Mouse (Mus musculus) adrenal gland, postnatal 25 days (tissue): ENCODE data around the gene Zc3h6. TPM values are rescaled to one million over a fixed set of nuclear protein-coding genes. Genes with fewer than 3 reads are reported as not detected.
A peak's percentile ranks its signal among the peaks of the same experiment; 100 is the strongest.

Source experiments
- DNase-seq: peaks from one replicate; pipeline ENCODE4 v3.0.0; 2021; ENCODE audit warnings: mixed read lengths
- microRNA-seq, 2 experiments: library from miRNA; unstranded; fragments of <30 nt; microRNA quantifications; one replicate each; pipeline ENCODE4 v1.2.0; 2021
- total RNA-seq: library from RNA; stranded (reverse); gene quantifications from 2 replicates; pipeline ENCODE4 v1.2.3, GENCODE M21; 2021

Zc3h6 gene
- total RNA-seq, 1 experiment from 2014 or later, result 9.9 TPM

DNA sequence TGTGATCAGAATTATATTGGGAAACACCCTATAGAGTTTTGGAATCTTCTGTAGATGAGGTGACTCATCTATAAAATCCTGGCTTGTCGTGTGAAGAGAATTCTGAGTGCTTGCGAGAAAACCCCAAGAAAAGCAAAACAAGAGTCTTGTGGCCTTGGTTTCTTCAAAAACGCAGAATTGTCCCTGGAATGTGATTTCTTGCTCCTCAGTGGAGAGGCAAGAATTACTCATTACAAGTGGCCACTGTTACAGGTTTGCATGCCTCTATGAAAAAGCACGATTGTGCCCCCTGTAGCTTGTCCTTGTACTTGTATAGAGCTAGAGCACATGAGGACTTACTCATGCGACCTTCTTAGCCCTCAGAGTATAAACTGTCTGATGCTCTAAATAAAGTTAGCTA lies 68.2 kb downstream of the Zc3h6 start:
- DNase-seq, result no peak

DNA sequence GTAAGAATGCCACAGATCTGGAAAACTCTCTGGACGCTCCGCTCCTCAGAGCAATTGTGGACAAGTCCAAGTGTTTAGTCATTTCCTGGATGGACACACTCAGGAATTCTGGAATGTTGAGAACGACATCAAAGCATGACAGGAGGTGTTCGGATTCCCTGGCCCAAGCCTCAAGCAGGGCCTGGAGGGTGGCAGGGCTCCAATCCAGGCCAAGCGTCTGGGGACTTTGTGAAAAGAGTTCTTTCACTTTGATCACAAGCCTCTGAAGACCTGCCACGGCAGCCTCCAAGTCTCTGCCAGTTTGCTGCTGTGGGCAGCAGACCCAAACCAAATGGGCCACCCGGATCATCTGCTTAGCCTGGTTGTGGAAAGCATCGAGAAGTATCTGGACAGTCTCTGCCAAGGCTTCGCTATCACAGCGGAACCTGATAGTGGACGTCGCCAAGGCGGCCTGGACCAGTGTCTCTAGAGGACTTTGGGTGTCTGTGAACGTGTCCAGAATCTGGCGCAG lies 71.3 kb downstream of the Zc3h6 start:
- peak; percentile 31 for DNase-seq

DNA sequence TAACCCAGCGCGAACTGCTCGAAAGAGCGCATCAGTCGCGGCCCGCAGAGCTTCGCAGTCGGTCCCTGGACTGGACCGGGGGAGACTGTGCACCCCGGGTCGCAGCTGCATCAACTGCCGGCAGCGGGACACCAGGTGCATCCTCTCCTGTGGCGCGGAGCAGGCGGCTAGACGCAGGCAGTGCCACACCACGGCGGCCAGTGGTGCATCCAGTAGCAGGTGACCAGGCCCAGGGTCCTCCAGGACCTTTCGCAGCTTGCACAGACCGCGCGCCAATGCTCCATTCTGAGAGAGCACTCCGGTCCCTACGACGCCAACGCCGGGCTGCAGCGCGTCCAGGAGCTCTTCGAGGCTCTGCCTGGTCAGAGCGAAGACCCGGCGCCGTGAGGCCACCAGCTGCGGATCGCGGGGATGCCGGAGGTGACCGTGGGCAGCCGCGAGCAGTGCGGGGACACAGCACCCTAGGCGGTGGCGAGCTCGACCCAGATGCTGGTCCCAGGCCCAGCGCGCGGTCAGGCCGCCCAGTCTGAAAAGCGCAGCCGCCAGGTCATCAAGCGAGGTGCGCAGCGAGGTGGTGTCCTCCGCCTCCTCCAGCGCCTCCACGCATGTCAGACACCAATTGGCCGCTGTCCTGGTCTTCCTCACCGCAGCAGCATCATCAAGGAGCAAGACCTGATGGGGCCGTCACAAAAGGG lies 71.9 kb downstream of the Zc3h6 start:
- peak; percentile 24 for DNase-seq

DNA sequence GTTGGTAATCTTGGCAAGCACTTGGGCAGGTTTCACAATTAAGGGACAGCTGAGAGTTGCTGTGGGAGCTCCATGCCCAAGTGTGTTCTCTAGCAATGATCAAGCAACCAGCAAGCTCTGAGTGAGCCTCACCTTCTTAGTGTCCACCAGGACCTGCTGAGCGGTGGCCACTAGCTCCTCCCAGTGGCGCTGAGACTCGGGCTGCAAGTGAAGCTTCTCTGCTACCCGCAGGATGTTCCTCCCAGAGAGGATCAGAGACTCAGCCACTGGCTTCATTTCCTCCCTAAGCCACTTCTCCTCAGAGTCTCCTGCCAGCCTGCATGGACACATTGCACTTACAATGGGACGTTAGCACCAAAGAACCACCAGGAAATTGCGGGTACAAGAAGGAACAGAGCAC lies 73.4 kb downstream of the Zc3h6 start:
- peak; percentile 10 for DNase-seq

DNA sequence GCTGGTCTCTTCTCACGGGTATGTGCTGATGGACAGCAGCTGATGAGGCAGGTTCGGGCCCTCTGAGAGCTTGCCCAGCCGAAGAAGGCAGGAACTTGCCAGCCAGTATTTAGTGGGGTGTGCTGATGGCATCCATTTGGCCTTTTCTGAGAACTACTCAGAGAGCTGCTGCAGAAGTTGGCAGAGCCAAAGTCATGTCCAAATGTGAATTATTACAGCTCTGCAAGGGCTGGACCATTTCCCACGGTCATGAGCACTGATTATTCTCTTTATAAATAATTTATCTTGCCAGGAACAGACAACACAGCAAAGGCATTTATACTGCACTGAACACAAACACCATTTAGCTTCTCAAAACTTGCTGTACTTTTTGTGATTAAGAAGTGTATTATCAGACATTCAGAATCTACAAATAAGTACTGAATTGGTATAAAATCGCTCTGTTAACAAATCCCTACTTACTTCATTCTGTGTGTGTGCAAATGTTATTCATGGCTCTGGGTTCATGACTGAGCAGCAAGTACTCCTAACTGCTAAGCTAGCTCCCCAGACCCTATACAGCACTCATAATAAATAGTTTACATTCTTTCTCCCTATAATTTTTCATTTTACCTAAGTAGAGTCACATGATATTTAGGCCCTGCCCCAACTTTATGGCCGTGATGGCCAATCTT lies 79.1 kb downstream of the Zc3h6 start:
- DNase-seq, result peak; percentile 56

DNA sequence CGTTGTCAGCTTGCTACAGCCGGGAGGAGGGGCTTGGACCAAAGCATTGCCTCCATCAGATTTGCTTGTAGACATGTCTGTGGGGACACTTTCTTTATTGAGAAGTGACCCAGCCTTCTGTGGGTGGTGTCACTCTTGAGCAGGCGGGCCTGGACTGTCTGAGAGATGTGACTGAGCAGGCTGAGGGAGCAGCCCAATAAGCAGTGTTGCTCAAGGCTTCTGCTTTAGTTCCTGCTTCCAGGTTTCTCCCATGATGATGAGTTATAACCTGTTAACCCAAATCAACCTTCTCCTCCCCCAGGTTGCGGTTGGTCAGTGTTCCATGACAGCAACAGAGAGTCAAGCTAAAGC lies 79.6 kb downstream of the Zc3h6 start:
- peak; percentile 8 for DNase-seq

DNA sequence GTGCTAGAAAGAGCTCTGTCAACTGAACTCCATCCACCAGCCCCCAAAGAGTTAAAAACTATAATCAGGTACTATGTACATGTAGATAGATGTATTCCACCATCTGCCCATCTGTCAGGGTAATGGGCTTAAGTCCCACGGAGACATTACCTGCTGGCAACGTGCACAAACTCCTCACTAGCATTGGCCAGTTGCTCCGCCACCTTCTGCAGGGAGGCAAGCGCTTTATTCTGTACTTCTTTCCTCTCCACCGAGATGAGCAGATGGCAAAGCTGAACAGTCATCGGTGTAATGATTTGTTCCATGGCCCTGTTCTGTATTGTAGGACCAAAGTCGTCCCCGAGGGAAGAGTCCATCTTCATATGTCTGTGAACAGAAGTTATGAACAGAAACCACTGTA lies 80.6 kb downstream of the Zc3h6 start, which contains the start of gene Vinac1:
Gene Vinac1, minus strand, starts transcription at position 362 of the 400 bp plus-strand sequence.
- no peak for DNase-seq

DNA sequence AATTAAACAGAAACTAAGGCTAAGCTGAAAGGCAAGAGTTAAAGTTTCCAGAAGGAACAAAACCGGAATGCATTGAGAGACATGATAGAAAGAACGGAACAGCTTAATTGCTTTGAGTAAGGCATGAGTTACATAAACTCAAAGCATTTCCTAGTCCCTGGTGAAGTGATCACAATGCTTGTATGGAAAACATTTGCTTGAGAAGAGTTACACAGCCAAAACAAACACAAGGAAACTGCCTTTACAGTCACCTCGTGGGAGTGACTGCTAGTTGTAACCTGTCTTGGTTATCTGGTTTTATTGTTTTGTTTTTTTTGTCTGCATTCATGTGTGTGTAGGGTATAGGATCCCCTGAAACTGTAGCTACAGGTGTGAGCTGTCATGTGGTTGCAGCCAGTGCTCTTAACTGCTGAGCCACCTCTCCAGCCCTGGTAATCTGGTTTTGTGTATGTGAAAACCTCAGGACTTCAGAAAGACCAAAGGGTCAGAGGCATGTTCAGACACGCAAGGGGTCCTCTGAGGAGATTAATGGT lies 85.3 kb downstream of the Zc3h6 start:
- no peak for DNase-seq

DNA sequence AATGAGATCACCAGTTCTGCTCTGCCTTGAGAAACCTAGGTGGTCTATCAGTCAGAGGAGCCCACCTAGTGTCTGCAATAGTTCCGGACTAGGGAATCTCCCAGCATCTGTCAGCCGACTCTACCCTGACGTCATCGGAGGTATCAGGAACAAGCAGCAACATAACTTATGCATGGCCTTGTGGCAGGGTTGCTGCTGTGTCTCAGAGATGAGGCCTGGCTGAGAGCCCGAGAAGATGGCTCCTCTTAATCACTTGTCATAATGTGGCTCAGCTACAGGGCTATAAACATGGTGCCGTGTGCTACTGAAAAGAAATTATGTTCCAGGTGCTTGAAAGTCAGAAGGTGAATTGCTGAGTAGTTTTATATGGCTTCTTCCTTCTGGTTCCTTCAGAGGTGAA lies 88.5 kb downstream of the Zc3h6 start:
- DNase-seq, result peak; percentile 42

DNA sequence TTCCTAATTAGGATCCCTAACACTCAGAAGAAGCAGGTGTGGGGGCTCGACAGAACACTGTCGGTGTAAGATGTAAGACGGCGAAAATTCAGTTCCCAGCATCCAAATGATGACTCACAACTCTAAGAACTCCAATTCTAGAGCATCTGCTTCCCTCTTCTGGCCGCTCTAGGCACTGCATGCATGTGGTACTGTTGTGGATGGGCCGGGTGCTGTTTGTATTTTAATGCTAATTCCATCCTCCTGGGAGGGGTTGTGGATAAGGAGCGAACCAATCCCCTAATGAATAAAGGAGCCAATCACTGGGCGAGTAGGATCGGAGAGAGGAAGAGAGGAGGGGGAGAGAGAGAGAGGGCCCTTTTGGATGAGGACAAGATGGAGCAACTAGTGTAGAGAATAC lies 89.4 kb downstream of the Zc3h6 start:
- DNase-seq, result no peak

DNA sequence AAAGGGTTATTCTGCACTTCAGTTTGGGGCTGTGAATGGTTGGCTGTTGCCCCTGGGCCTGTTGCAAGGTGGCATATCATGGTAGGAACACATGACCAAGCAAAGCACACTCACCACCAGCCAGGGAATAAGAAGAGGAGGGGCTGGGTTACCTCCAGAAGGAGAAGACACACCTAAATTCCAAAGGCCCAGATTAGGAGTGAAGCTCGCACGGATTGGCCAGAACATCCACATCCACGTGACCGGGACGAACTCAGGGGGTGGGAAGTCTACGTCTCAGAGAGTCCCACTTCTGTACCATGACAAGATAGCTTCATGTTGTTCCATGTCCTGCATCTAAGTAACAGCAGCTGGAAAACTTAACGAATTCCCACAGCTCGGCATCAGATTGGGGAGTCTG lies 90.1 kb downstream of the Zc3h6 start:
- DNase-seq, result no peak

DNA sequence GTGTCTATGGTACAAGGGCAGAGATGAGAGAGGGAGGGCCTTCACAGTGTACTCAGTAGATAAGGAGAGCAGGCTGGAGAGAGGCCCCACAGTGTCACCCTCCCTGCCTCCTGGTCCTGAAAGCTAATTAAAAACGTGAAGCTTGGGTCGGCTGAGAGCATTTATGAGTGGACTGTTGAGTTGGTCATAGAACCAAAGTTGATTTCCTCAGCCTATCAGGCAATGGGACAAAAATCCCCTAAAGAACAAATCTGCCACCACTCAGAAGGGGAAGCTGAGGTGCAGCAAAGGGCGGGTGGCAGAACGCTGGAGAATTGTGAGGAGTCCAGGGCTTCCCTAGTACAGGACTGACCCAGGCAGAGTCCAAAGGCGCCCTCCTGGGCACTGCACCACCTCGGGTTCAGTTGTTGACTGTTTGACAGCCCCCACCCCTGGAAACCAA lies 90.7 kb downstream of the Zc3h6 start:
- DNase-seq, result no peak

DNA sequence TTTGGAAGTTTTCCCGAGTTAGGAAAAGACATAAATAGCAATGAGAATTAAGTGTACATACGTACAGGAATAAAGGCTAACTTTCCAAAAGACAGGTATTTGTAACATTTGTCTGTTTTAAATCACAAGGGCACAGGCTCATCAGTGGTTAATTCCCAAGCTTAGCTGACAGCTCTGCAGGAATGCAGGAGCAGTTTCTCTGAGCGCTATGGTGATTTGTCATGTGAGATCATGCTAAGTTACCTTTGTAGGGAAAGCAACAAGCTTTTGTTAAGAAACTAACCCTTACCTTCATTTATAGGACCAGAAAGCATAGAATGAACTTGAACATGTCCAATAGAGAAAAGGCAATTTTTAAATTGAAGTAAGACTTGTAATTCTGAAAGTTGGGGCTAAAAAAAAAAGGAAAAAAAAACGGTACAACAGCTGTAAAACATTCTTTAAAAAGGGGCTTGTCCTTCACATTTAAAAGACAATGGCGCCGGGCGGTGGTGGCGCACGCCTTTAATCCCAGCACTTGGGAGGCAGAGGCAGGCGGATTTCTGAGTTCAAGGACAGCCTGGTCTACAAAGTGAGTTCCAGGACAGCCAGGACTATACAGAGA lies 94.4 kb downstream of the Zc3h6 start:
- DNase-seq, result no peak

DNA sequence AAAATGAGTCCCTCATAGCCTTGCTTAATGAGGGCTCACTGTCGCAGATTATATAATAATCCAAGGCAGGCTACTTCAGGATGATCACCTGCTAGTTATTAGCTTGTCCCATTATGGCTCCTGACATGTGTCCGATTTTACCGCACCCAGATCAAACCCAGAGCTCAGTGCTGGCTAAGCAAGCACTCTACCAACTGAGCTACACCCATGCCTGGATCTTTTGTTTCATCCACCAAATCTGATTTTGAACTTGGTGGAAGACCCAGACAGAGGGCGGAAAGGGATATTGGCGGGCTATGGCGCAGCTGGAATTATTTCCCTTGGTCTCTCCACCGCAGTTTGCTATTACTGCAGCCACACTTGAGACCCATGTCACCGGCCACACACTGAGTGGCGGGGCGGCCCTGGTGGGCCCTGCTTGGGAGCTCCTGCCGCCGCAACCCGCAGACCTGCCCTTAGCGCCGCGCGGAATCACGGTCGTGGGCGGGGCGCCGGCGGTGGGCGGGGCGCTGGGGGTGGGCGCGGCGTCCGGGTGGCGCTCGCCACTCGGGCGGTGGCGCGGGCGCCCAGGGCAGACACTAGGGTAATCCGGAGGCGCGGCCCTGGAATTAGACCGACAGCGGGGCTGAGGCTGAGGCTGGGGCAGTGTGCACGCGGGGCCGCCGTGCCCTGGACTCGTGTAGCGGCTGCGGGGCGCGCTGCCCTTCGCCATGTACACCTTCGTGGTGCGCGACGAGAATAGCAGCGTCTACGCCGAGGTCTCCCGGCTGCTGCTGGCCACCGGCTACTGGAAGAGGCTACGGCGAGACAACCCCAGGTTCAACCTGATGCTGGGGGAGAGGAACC lies 98.5 kb downstream of the Zc3h6 start, which contains the start of gene Ttl:
Gene Ttl, plus strand, starts transcription at position 506 of the 846 bp plus-strand sequence.
- peak; percentile 87 for DNase-seq

DNA sequence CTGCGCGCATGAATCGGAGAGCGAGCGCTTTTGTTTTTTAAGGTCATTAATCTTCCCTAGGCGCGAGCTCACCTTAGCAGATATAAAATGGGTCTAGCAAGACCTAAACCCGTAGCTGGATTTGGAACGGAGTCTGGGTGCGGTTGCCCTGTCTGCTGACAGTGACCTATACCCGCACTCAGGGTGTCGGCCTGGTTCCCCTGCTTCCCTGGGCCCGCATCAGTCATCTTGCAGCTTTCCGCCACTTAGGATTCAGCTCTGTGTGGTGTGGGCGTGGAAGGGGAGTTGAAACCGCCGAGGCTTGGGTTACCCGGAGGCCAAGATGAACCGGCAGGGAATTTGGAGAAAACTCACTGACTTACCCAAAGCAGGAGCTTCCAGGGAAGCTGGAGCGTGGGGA lies 99.1 kb downstream of the Zc3h6 start:
- DNase-seq, result peak; percentile 61

Small RNA genes lying within 50 kb of the gene (microRNA-seq; reads per million reads assigned to microRNA genes)
- 0 reads per million in 2 experiments for gene Gm22859

Other genes with a start within 250 kb of the Zc3h6 start
- gene Tmem87b, start 149.3 kb upstream of the Zc3h6 start, total RNA-seq, result 45.8 and 55.4 TPM in 2 replicates
- gene Fbln7, start 104.4 kb upstream of the Zc3h6 start, total RNA-seq, result 2.2 and 3.6 TPM in 2 replicates
- gene Zc3h8, start 23.3 kb upstream of the Zc3h6 start, total RNA-seq, result 4.9 and 7.0 TPM in 2 replicates
- 4.8 and 5.9 TPM in 2 replicates for gene Gm10762, start 323 bp downstream of the Zc3h6 start, total RNA-seq
- 0.15 TPM in 1 of 2 replicates, not detected in the other for gene Vinac1, start 80.8 kb downstream of the Zc3h6 start, total RNA-seq
- 8.9 and 12.4 TPM in 2 replicates for gene Ttl, start 98.5 kb downstream of the Zc3h6 start, total RNA-seq
- gene Polr1b, start 133.6 kb downstream of the Zc3h6 start, total RNA-seq, result 21.6 and 23.5 TPM in 2 replicates
- 25.0 and 27.7 TPM in 2 replicates for gene Chchd5, start 162.3 kb downstream of the Zc3h6 start, total RNA-seq
- gene Slc20a1, start 231.4 kb downstream of the Zc3h6 start, total RNA-seq, result 18.0 and 21.1 TPM in 2 replicates